Mouse (Mus musculus) CH12.LX (cell line): ENCODE results near the gene Rgs11.

Source experiments
- ETS1 ChIP-seq: conservative IDR thresholded peaks from 2 replicates; pipeline ENCODE4 v1.6.1; 2012; ENCODE audit warnings: low read depth, mild to moderate bottlenecking, inconsistent platforms, low read length, improper control_type of control experiment, moderate library complexity
- JUN ChIP-seq: IDR thresholded peaks from 2 replicates; pipeline ENCODE4 v1.6.1; 2011; ENCODE audit warnings: low read depth, mild to moderate bottlenecking, low read length, improper control_type of control experiment, moderate library complexity; ENCODE audit not compliant: insufficient read depth
- MXI1 ChIP-seq: IDR thresholded peaks from 2 replicates; pipeline ENCODE4 v1.6.1; 2011; ENCODE audit warnings: mild to moderate bottlenecking, low read depth, low read length, improper control_type of control experiment
- NELFE ChIP-seq: IDR thresholded peaks from 2 replicates; pipeline ENCODE4 v1.6.1; 2011; ENCODE audit warnings: low read depth, low read length, improper control_type of control experiment
- POLR2AphosphoS2 ChIP-seq: IDR thresholded peaks from 2 replicates; pipeline ENCODE4 v1.6.1; 2011; ENCODE audit warnings: low read depth, low read length, improper control_type of control experiment
- TCF12 ChIP-seq: IDR thresholded peaks from 2 replicates; pipeline ENCODE4 v1.6.1; 2014; ENCODE audit warnings: low read depth, mild to moderate bottlenecking, inconsistent platforms, low read length, improper control_type of control experiment
- USF1 ChIP-seq: IDR thresholded peaks from 2 replicates; pipeline ENCODE4 v1.6.1; 2014; ENCODE audit warnings: low read depth, mild to moderate bottlenecking, inconsistent platforms, low read length, improper control_type of control experiment

- TF ChIP-seq ETS1 (no peak), NELFE (no peak), TCF12 (no peak), JUN (no peak), MXI1 (no peak), USF1 (no peak), POLR2AphosphoS2 (no peak)
Measured at GRCm38 (mm10) chr17:26240990-26241389, 38.2 kb downstream of the Rgs11 start.
